Mouse (Mus musculus) urinary bladder, postnatal 4 days (tissue): ENCODE measurements around the gene Ntrk1.

Source experiments
- DNase-seq, 2 experiments: peaks; one replicate each; pipeline ENCODE4 v3.0.0; 2021 to 2022; ENCODE audit warnings: low spot score in 2 of 2

Gene Ntrk1

GRCm38 (mm10) chr3:87752567-87752966 lies 42.4 kb downstream of the Ntrk1 start:
- DNase-seq, result no peak

GRCm38 (mm10) chr3:87749977-87750376 lies 45.0 kb downstream of the Ntrk1 start:
- no peak for DNase-seq

- DNase-seq, result no peak
Measured at GRCm38 (mm10) chr3:87749036-87749435, 45.9 kb downstream of the Ntrk1 start.

GRCm38 (mm10) chr3:87748431-87748830 lies 46.5 kb downstream of the Ntrk1 start, which contains the start of gene Lrrc71:
Lrrc71 (minus strand) TSS chr3:87748625.
- DNase-seq, result no peak

- DNase-seq, result peak in 1 of 2 experiments; percentile 35
Measured at GRCm38 (mm10) chr3:87745036-87745659, 49.8 kb downstream of the Ntrk1 start.

- DNase-seq, result no peak
Measured at GRCm38 (mm10) chr3:87743927-87744326, 51.0 kb downstream of the Ntrk1 start.

GRCm38 (mm10) chr3:87742735-87743134 lies 52.2 kb downstream of the Ntrk1 start:
- no peak for DNase-seq

GRCm38 (mm10) chr3:87742013-87742412 lies 52.9 kb downstream of the Ntrk1 start:
- DNase-seq, result no peak

- DNase-seq, result no peak
Measured at GRCm38 (mm10) chr3:87738906-87739305, 56.1 kb downstream of the Ntrk1 start.

GRCm38 (mm10) chr3:87735335-87735734 lies 59.6 kb downstream of the Ntrk1 start:
- no peak for DNase-seq

- no peak for DNase-seq
Measured at GRCm38 (mm10) chr3:87733984-87734761, 60.8 kb downstream of the Ntrk1 start.

- no peak for DNase-seq
Measured at GRCm38 (mm10) chr3:87733098-87733497, 61.9 kb downstream of the Ntrk1 start.

- peak in 1 of 2 experiments; percentile 50 for DNase-seq
Measured at GRCm38 (mm10) chr3:87728696-87729095, 66.3 kb downstream of the Ntrk1 start.
